Mouse (Mus musculus): ENCODE results near the gene Yy1.
A peak's percentile ranks its signal among the peaks of the same experiment; 100 is the strongest.
"Not testable (repeated sequence)": the region's sequence is repeated elsewhere in the genome, so short reads cannot be mapped to it uniquely, and the experiment has no call there.

The Yy1 gene

GRCm38 (mm10) chr12:108827641-108828040 is 34.9 kb downstream of the Yy1 start:
- DNase-seq, result peak; percentile 88

GRCm38 (mm10) chr12:108829636-108830035 is 36.9 kb downstream of the Yy1 start:
- DNase-seq, result peak; percentile 91

GRCm38 (mm10) chr12:108830358-108830757 is 37.6 kb downstream of the Yy1 start:
- no peak for DNase-seq

- peak; percentile 95 for DNase-seq
Measured at GRCm38 (mm10) chr12:108831966-108832643, 39.3 kb downstream of the Yy1 start.

- peak; percentile 86 for DNase-seq
Measured at GRCm38 (mm10) chr12:108832851-108833250, 40.1 kb downstream of the Yy1 start.

GRCm38 (mm10) chr12:108833408-108833807 is 40.6 kb downstream of the Yy1 start:
- DNase-seq, result peak; percentile 83

GRCm38 (mm10) chr12:108834337-108834736 is 41.6 kb downstream of the Yy1 start:
- DNase-seq, result no peak

- no peak for DNase-seq
Measured at GRCm38 (mm10) chr12:108834786-108835185, 42.0 kb downstream of the Yy1 start.

- no peak for DNase-seq
Measured at GRCm38 (mm10) chr12:108835208-108835839, 42.6 kb downstream of the Yy1 start.

GRCm38 (mm10) chr12:108835840-108836409 is 43.2 kb downstream of the Yy1 start, which contains the start of the genes Slc25a29 and Slc25a47:
Slc25a29 (minus strand) TSS chr12:108835883.
Slc25a47 (plus strand) TSS chr12:108836046.
- DNase-seq, result peak; percentile 100

GRCm38 (mm10) chr12:108836722-108837121 is 43.9 kb downstream of the Yy1 start:
- peak; percentile 90 for DNase-seq

GRCm38 (mm10) chr12:108841181-108841580 is 48.4 kb downstream of the Yy1 start:
- DNase-seq, result no peak

- peak; percentile 95 for DNase-seq
Measured at GRCm38 (mm10) chr12:108842663-108843062, 49.9 kb downstream of the Yy1 start.

GRCm38 (mm10) chr12:108848033-108848432 is 55.3 kb downstream of the Yy1 start:
- DNase-seq, result not testable (repeated sequence)

- peak; percentile 93 for DNase-seq
Measured at GRCm38 (mm10) chr12:108849488-108850022, 56.8 kb downstream of the Yy1 start.

GRCm38 (mm10) chr12:108850129-108850528 is 57.4 kb downstream of the Yy1 start:
- peak; percentile 92 for DNase-seq

- no peak for DNase-seq
Measured at GRCm38 (mm10) chr12:108850886-108851285, 58.1 kb downstream of the Yy1 start.

- DNase-seq, result no peak
Measured at GRCm38 (mm10) chr12:108852822-108853221, 60.0 kb downstream of the Yy1 start.

GRCm38 (mm10) chr12:108855081-108855480 is 62.3 kb downstream of the Yy1 start:
- DNase-seq, result no peak

- DNase-seq, result no peak
Measured at GRCm38 (mm10) chr12:108856186-108856585, 63.4 kb downstream of the Yy1 start.

GRCm38 (mm10) chr12:108857109-108857508 is 64.3 kb downstream of the Yy1 start:
- DNase-seq, result no peak

GRCm38 (mm10) chr12:108857589-108858184 is 64.9 kb downstream of the Yy1 start:
- DNase-seq, result peak; percentile 94

GRCm38 (mm10) chr12:108858486-108858885 is 65.7 kb downstream of the Yy1 start:
- DNase-seq, result no peak
